Mouse (Mus musculus): ENCODE data around the gene Slc25a13. TPM values are rescaled to one million over a fixed set of nuclear protein-coding genes. Genes with fewer than 3 reads are reported as not detected.

Slc25a13 gene
- polyA plus RNA-seq, 1 experiment from 2014 or later: 6.1 TPM

- 13% methylated on average over 5 of the region's 5 CpGs for WGBS
- peak overlapping the region; percentile 96 for H3K4me2 ChIP-seq
- no peak overlapping the region for H3K27ac ChIP-seq (replicated peaks)
- peak overlapping the region; percentile 79 for H3K9ac ChIP-seq
- peaks cover 14% of the 10 kb centered on the region for H3K4me1 ChIP-seq (replicated peaks)
- no peaks in the 10 kb centered on the region for H3K27me3 ChIP-seq
- no peak for ATAC-seq (ENCODE audit: low read depth)
- peak overlapping the region; percentile 68 for H3K4me3 ChIP-seq
- H3K9me3 ChIP-seq: no peaks in the 10 kb centered on the region
- no peaks in the 10 kb centered on the region for H3K36me3 ChIP-seq
Measured at GRCm38 (mm10) chr6:6217286-6217625, 283 bp upstream of the Slc25a13 start.

GRCm38 (mm10) chr6:6216120-6216506 lies 860 bp downstream of the Slc25a13 start:
- Histone ChIP-seq H3K4me2 (peak overlapping the region; percentile 96), H3K9me3 (no peaks in the 10 kb centered on the region), H3K36me3 (no peaks in the 10 kb centered on the region), H3K27ac (replicated peaks) (no peak overlapping the region), H3K9ac (peak overlapping the region; percentile 79), H3K4me1 (replicated peaks) (peaks cover 14% of the 10 kb centered on the region), H3K27me3 (no peaks in the 10 kb centered on the region), H3K4me3 (peak overlapping the region; percentile 68)
- WGBS: 36% methylated on average over 5 of the region's 5 CpGs
- ATAC-seq (ENCODE audit: low read depth): no peak; the same call in 1 of the 2 replicates

GRCm38 (mm10) chr6:6212360-6213310 lies 4.3 kb downstream of the Slc25a13 start:
- no peak overlapping the region for H3K4me2 ChIP-seq
- peaks cover 14% of the 10 kb centered on the region for H3K4me1 ChIP-seq (replicated peaks)
- H3K4me3 ChIP-seq: no peak overlapping the region
- no peak overlapping the region for H3K9ac ChIP-seq
- no peaks in the 10 kb centered on the region for H3K36me3 ChIP-seq
- WGBS: 84% methylated on average over 8 of the region's 8 CpGs
- no peak for ATAC-seq (ENCODE audit: low read depth)
- no peaks in the 10 kb centered on the region for H3K27me3 ChIP-seq
- no peaks in the 10 kb centered on the region for H3K9me3 ChIP-seq
- no peak overlapping the region for H3K27ac ChIP-seq (replicated peaks)

- H3K9ac ChIP-seq: no peak overlapping the region
- no peaks in the 10 kb centered on the region for H3K36me3 ChIP-seq
- WGBS: 83% methylated on average over 3 of the region's 3 CpGs
- H3K9me3 ChIP-seq: no peaks in the 10 kb centered on the region
- no peaks in the 10 kb centered on the region for H3K27me3 ChIP-seq
- no peak overlapping the region for H3K4me2 ChIP-seq
- no peak for ATAC-seq (ENCODE audit: low read depth)
- H3K27ac ChIP-seq (replicated peaks): no peak overlapping the region
- H3K4me3 ChIP-seq: no peak overlapping the region
- H3K4me1 ChIP-seq (replicated peaks): peaks cover 10% of the 10 kb centered on the region
Measured at GRCm38 (mm10) chr6:6211958-6212357, 5.0 kb downstream of the Slc25a13 start.

- Histone ChIP-seq H3K27ac (replicated peaks) (no peak overlapping the region), H3K27me3 (no peaks in the 10 kb centered on the region), H3K9me3 (no peaks in the 10 kb centered on the region), H3K36me3 (no peaks in the 10 kb centered on the region), H3K4me3 (no peak overlapping the region), H3K4me1 (replicated peaks) (no peaks in the 10 kb centered on the region), H3K9ac (no peak overlapping the region), H3K4me2 (no peak overlapping the region)
- ATAC-seq (ENCODE audit: low read depth): no peak
- 95% methylated on average over 7 of the region's 7 CpGs for WGBS
Measured at GRCm38 (mm10) chr6:6210637-6211036, 6.3 kb downstream of the Slc25a13 start.

GRCm38 (mm10) chr6:6208351-6209059 lies 8.5 kb downstream of the Slc25a13 start:
- Histone ChIP-seq H3K4me3 (no peak overlapping the region), H3K27me3 (no peaks in the 10 kb centered on the region), H3K4me1 (replicated peaks) (no peaks in the 10 kb centered on the region), H3K36me3 (no peaks in the 10 kb centered on the region), H3K9me3 (no peaks in the 10 kb centered on the region), H3K27ac (replicated peaks) (no peak overlapping the region), H3K9ac (no peak overlapping the region), H3K4me2 (no peak overlapping the region)
- 74% methylated on average over 4 of the region's 4 CpGs for WGBS
- no peak for ATAC-seq (ENCODE audit: low read depth)

GRCm38 (mm10) chr6:6207836-6208235 lies 9.1 kb downstream of the Slc25a13 start:
- no peak overlapping the region for H3K4me2 ChIP-seq
- H3K4me1 ChIP-seq (replicated peaks): no peaks in the 10 kb centered on the region
- no peak for ATAC-seq (ENCODE audit: low read depth)
- no peaks in the 10 kb centered on the region for H3K9me3 ChIP-seq
- 73% methylated on average over 3 of the region's 3 CpGs for WGBS
- no peaks in the 10 kb centered on the region for H3K36me3 ChIP-seq
- no peaks in the 10 kb centered on the region for H3K27me3 ChIP-seq
- H3K4me3 ChIP-seq: no peak overlapping the region
- H3K27ac ChIP-seq (replicated peaks): no peak overlapping the region
- H3K9ac ChIP-seq: no peak overlapping the region

GRCm38 (mm10) chr6:6207395-6207794 lies 9.6 kb downstream of the Slc25a13 start:
- H3K27me3 ChIP-seq: no peaks in the 10 kb centered on the region
- no peak overlapping the region for H3K4me3 ChIP-seq
- no peak overlapping the region for H3K27ac ChIP-seq (replicated peaks)
- ATAC-seq (ENCODE audit: low read depth): no peak
- 76% methylated on average over 1 of the region's 1 CpGs for WGBS
- no peak overlapping the region for H3K9ac ChIP-seq
- no peak overlapping the region for H3K4me2 ChIP-seq
- no peaks in the 10 kb centered on the region for H3K36me3 ChIP-seq
- no peaks in the 10 kb centered on the region for H3K9me3 ChIP-seq
- no peaks in the 10 kb centered on the region for H3K4me1 ChIP-seq (replicated peaks)

GRCm38 (mm10) chr6:6205599-6206165 lies 11.3 kb downstream of the Slc25a13 start:
- no peaks in the 10 kb centered on the region for H3K4me1 ChIP-seq (replicated peaks)
- H3K9ac ChIP-seq: no peak overlapping the region
- no peak overlapping the region for H3K4me2 ChIP-seq
- H3K9me3 ChIP-seq: no peaks in the 10 kb centered on the region
- H3K36me3 ChIP-seq: no peaks in the 10 kb centered on the region
- H3K27ac ChIP-seq (replicated peaks): no peak overlapping the region
- ATAC-seq (ENCODE audit: low read depth): no peak
- WGBS: 94% methylated on average over 3 of the region's 3 CpGs
- no peaks in the 10 kb centered on the region for H3K27me3 ChIP-seq
- H3K4me3 ChIP-seq: no peak overlapping the region

GRCm38 (mm10) chr6:6202451-6202850 lies 14.5 kb downstream of the Slc25a13 start:
- H3K4me1 ChIP-seq (replicated peaks): no peaks in the 10 kb centered on the region
- no peaks in the 10 kb centered on the region for H3K9me3 ChIP-seq
- WGBS: 91% methylated on average over 6 of the region's 6 CpGs
- H3K9ac ChIP-seq: no peak overlapping the region
- no peak overlapping the region for H3K27ac ChIP-seq (replicated peaks)
- H3K4me2 ChIP-seq: no peak overlapping the region
- no peaks in the 10 kb centered on the region for H3K36me3 ChIP-seq
- no peak overlapping the region for H3K4me3 ChIP-seq
- no peaks in the 10 kb centered on the region for H3K27me3 ChIP-seq
- ATAC-seq (ENCODE audit: low read depth): no peak

- H3K9me3 ChIP-seq: no peaks in the 10 kb centered on the region
- 90% methylated on average over 5 of the region's 5 CpGs for WGBS
- H3K4me1 ChIP-seq (replicated peaks): no peaks in the 10 kb centered on the region
Measured at GRCm38 (mm10) chr6:6201977-6202376, 15.0 kb downstream of the Slc25a13 start.

GRCm38 (mm10) chr6:6199138-6199870 lies 17.7 kb downstream of the Slc25a13 start:
- Histone ChIP-seq H3K27ac (replicated peaks) (no peak overlapping the region), H3K36me3 (no peaks in the 10 kb centered on the region), H3K9me3 (no peaks in the 10 kb centered on the region), H3K27me3 (no peaks in the 10 kb centered on the region), H3K4me1 (replicated peaks) (no peaks in the 10 kb centered on the region), H3K4me2 (no peak overlapping the region), H3K9ac (no peak overlapping the region), H3K4me3 (no peak overlapping the region)
- WGBS: 88% methylated on average over 10 of the region's 10 CpGs
- no peak for ATAC-seq (ENCODE audit: low read depth)

More at GRCm38 (mm10) chr6:6201977-6202376, 15.0 kb downstream of the Slc25a13 start:
- Histone ChIP-seq H3K27me3 (no peaks in the 10 kb centered on the region), H3K4me2 (no peak overlapping the region), H3K36me3 (no peaks in the 10 kb centered on the region), H3K9ac (no peak overlapping the region), H3K27ac (replicated peaks) (no peak overlapping the region), H3K4me3 (no peak overlapping the region)
- no peak for ATAC-seq (ENCODE audit: low read depth)

Data from neural tube, embryonic 13.5 days (tissue).